Mouse (Mus musculus) adrenal gland, postnatal 14 days (tissue): ENCODE measurements around the gene Hps5. TPM values are rescaled to one million over a fixed set of nuclear protein-coding genes. Genes with fewer than 3 reads are reported as not detected.
A peak's percentile ranks its signal among the peaks of the same experiment; 100 is the strongest.
"Not testable (repeated sequence)": the region's sequence is repeated elsewhere in the genome, so short reads cannot be mapped to it uniquely, and the experiment has no call there.

ENCODE experiments used
- DNase-seq: peaks from one replicate; pipeline ENCODE4 v3.0.0; 2021; ENCODE audit warnings: mixed read lengths
- long read RNA-seq, 2 experiments: library from polyadenylated mRNA; stranded (forward); transcript quantifications; one replicate each; pipeline ENCODE4 v2.0.0; 2021
- total RNA-seq: library from RNA; stranded (reverse); gene quantifications from 2 replicates; pipeline ENCODE4 v1.2.3, GENCODE M21; 2021

Gene Hps5
- total RNA-seq, result 18.7 and 19.0 TPM in 2 replicates
- long read RNA-seq, experiment 1, full-length matches to known transcripts, result 2 of 10 reads
- long read RNA-seq, experiment 1, partial matches to known transcripts, result 1 of 10 reads
- long read RNA-seq, experiment 1, other reads (novel, unspliced or antisense), result 7 of 10 reads
- long read RNA-seq, experiment 2, full-length matches to known transcripts, result 2 of 18 reads
- long read RNA-seq, experiment 2, partial matches to known transcripts, result 3 of 18 reads
- long read RNA-seq, experiment 2, other reads (novel, unspliced or antisense), result 13 of 18 reads

- DNase-seq, result peak; percentile 100
Observed at GRCm38 (mm10) chr7:46795287-46796205, at the start of gene Hps5, which contains the start of gene Gtf2h1. Gene Hps5 (minus strand): TSS chr7:46796064. Gene Gtf2h1 (plus strand): TSS chr7:46796103.

- DNase-seq, result peak; percentile 97
Observed at GRCm38 (mm10) chr7:46845211-46845977, 49.5 kb upstream of the Hps5 start.

GRCm38 (mm10) chr7:46843576-46843975 lies 47.7 kb upstream of the Hps5 start:
- DNase-seq, result peak; percentile 38

GRCm38 (mm10) chr7:46842278-46842677 lies 46.4 kb upstream of the Hps5 start:
- no peak for DNase-seq

DNA sequence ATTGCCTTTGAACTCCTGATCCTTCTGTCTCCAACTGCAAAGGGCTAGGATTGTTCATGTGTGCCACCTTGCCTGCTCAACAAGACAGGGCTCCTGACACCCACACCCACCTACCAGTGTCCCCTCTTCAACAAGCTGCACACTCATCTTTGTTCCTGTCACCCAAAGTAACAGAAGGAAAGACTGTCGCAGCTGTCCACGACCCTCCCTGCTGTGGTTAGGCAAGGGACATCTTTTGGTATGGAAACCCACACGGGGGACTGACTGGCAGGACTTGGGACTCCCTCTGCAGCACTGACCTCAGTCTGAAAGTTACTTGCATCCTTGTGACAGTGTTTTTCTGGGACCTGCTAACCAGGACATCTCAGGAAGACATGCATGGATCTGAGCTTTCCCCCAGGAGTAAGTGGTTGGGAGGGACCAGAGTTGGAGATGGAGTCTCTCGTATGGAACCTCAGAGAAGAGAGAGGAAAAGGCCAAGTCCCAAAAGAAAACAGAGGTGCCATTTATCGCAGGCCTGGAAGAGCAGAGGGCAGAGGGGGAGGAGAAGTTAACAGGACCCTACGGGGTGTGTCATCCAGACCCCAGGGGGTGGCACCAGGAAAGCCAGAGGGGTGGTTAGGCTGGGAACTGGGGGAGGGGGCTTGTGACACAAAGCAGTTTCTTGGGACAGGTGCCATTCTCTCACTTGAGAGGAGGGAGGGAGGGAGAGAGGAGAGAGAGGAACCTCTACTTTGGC lies 45.1 kb upstream of the Hps5 start, which contains the start of gene Ldha:
Gene Ldha, plus strand, starts transcription at position 689 of the 739 bp plus-strand sequence.
- no peak for DNase-seq

- DNase-seq, result no peak
Observed at GRCm38 (mm10) chr7:46840326-46840725, 44.5 kb upstream of the Hps5 start.

- no peak for DNase-seq
Observed at GRCm38 (mm10) chr7:46839861-46840260, 44.0 kb upstream of the Hps5 start.

DNA sequence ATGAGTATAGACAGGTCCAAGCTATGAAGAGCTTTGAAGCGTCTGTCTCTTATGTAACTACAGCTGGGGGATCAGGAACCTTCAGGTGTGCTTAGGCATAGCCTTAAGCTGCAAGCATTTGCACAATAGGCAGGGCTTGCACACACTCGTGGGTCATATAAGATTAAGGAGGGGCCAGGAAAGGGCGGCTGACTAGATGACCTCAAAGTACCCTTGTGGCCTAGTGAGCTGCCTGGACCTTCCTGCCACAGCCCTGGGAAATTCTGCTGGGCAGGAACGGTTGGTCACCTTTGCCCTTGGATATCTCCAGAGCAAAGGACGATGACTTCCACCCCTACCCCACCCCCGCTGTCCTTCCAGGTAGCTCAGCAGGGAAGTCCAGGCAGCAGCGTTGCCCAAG lies 43.6 kb upstream of the Hps5 start:
- peak; percentile 33 for DNase-seq

GRCm38 (mm10) chr7:46838891-46839302 lies 43.0 kb upstream of the Hps5 start:
- DNase-seq, result peak; percentile 78

DNA sequence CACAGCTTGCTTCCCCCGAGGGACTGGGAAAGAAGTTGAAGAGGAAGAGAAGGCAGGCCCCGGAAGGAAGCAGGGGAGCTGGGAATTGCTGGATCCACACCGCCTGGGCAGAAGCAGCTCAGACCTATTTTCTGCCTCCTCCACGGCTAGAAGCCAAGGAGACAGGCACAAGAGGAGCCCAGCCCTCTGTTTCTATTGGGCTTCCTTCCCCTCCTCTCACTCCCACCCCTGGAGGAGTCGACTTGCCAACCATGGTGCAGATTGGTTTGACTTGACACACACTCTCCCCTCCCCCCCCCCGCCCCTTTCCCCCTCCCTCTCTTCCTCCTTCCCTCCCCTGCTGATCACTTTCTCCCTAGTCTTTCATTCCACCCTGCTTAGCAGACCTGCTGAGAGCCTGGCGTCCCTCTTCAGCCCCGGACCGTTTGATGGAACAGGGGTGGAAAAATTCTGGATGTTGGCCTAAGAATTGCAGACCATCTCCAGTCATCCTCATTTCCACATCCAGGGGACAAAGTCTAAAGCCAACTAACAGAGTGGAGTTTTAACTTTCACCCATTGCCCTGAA lies 42.3 kb upstream of the Hps5 start:
- DNase-seq, result peak; percentile 29

DNA sequence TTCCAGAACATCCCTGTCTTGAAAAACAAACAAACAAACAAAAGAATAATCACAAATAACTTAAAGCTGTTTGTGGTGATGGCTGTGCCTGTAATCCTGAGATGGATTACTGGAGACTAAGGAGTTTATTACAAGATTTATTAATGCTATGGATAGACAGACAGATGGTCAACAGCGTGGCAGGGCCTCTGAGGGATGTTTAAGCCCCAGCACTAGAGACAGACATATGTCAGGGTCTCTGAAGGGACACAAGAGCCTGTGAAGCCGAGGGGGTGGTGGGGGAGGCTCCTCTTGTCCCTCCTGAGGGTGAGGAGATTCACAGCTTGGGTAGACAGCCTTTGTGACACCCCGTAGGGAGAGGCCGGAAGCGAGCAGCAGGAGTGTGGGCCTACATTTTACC lies 41.2 kb upstream of the Hps5 start:
- no peak for DNase-seq

DNA sequence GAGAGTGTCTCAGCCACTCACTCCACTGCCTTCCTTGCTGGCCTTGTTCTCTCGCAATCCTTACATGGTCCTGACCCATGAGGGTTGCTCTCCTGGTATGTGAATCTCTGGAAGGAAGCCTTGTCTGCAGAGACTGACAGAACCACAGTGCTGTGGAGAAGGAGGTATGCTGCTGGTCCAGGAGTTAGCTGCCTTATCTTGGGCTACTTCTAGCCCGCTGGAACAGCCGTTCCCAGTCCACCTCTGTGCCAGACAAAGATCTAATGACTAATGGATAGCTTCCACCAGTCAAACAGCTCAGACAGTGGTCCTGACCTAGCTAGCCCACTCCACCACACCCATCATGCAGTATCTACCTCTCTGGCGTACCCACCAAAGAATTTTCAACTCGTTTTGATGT lies 40.5 kb upstream of the Hps5 start:
- no peak for DNase-seq

DNA sequence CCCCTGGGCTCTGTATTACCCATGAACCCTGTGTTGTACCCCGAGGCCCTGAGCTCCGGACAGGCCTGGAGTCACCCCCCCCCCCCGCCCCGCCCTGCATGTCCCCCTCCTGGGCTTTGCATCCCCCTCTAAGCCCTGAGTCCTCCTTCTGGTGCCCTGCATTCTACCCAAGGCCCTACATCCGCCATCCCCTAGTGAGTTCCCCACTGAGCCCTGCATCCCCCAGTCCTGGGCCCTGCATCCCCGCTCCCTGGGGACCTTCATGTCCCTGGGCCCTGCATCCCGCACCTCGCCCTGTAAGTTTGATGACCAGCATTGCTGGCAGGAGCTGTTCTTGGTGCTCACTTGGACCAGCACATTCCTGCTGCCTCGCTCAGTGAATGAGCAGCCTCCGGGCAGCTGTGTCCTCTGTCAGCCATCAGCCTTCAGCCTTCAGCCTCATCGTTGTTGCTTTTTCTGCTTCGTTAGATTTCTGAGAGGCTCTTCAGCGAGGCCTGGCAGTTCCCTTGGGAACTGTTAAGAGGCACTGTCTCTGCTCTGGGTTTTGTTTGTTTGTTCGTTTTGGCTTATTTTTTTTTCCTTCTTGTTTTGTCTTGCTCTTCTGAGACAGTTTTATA lies 39.2 kb upstream of the Hps5 start:
- DNase-seq, result no peak

DNA sequence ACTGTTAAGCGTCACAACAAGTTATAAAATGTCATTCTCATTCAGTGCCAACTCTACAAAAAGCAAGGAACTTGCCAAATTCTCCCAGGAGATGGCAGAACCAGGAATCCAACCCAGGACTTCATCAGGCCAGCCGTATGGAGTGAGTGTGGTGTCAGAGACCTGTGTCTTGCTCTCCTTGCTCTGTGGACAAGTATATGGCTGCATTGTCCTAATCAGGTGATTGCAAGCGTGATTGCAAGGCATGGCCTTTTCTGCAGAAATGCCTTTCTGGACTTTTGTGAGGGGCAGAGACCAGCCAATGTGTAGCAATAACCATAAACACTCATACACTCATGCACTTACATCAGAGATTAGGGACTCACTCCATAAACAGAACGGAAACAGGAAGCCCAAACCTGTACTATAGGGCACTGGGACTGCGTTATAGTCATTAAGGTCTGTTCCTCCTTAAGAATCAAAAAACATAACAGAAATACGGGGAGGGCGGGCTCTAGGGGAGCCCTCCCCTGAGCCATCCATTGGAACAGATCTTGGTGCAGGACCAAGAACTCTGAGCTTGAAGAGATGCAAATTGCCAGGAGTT lies 37.9 kb upstream of the Hps5 start:
- DNase-seq, result no peak

- peak; percentile 34 for DNase-seq
Observed at GRCm38 (mm10) chr7:46833266-46833665, 37.4 kb upstream of the Hps5 start.

DNA sequence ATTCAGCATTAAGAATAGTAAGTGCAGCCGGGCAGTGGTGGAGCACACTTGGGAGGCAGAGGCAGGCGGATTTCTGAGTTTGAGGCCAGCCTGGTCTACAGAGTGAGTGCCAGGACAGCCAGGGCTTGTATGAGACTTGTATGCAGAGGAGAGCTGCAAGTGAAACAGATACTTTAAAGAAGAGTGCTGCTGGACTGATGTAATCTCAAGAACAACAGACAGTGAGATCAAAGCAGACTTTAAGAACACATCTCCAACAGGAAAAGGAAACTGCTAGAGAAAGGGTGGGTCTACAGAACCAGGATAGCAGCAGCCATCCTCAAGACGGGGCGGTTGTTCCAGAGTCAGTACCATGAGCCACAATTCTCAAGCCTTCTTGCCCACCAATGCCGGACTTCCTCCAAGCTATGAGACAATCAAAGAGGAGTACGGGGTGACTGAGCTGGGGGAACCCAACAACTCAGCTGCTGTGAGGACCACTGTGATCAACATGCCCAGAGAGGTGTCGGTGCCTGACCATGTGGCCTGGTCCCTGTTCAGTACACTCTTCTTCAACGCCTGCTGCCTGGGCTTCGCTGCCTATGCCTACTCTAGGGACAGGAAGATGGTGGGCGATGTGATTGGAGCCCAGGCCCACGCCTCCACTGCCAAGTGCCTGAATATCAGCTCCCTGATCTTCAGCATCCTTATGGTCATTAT lies 36.4 kb upstream of the Hps5 start:
- not testable (repeated sequence) for DNase-seq

GRCm38 (mm10) chr7:46831693-46832092 lies 35.8 kb upstream of the Hps5 start:
- DNase-seq, result no peak

GRCm38 (mm10) chr7:46830799-46831590 lies 35.1 kb upstream of the Hps5 start:
- no peak for DNase-seq

GRCm38 (mm10) chr7:46829911-46830310 lies 34.0 kb upstream of the Hps5 start:
- peak; percentile 45 for DNase-seq
